Mouse (Mus musculus) stomach, embryonic 15.5 days (tissue): ENCODE measurements around the gene Fgfbp3. TPM values are rescaled to one million over a fixed set of nuclear protein-coding genes. Genes with fewer than 3 reads are reported as not detected.
A peak's percentile ranks its signal among the peaks of the same experiment; 100 is the strongest.

ENCODE experiments used
- ATAC-seq: fragments of 200-750 bp; cut with Nextera tagmentation; 2 replicates; pipeline ENCODE4 v1.8.0; 2017; ENCODE audit warnings: low read depth, moderate number of reproducible peaks, moderate TSS enrichment; ENCODE audit not compliant: insufficient read depth, low FRiP score
- H3K27ac ChIP-seq: fragments of 300-500 bp; sonication (generic); 2 replicates; pipeline ENCODE4 v1.5.1; 2015; ENCODE audit warnings: mild to moderate bottlenecking, inconsistent platforms
- H3K27me3 ChIP-seq: fragments of 300-500 bp; sonication (generic); replicated peaks from 2 replicates; pipeline ENCODE4 v1.6.1; 2015; ENCODE audit warnings: inconsistent platforms
- H3K36me3 ChIP-seq: fragments of 300-500 bp; sonication (generic); 2 replicates; pipeline ENCODE4 v1.6.1; 2015; ENCODE audit warnings: inconsistent platforms
- H3K4me1 ChIP-seq: fragments of 300-500 bp; sonication (generic); 2 replicates; pipeline ENCODE4 v1.6.1; 2015; ENCODE audit warnings: inconsistent platforms
- H3K4me2 ChIP-seq: fragments of 300-500 bp; sonication (generic); 2 replicates; pipeline ENCODE4 v1.6.1; 2015; ENCODE audit warnings: mild to moderate bottlenecking, inconsistent platforms
- H3K4me3 ChIP-seq: fragments of 300-500 bp; sonication (generic); replicated peaks from 2 replicates; pipeline ENCODE4 v1.5.1; 2015; ENCODE audit warnings: inconsistent platforms
- H3K9ac ChIP-seq: fragments of 300-500 bp; sonication (generic); 2 replicates; pipeline ENCODE4 v1.6.1; 2015; ENCODE audit warnings: inconsistent platforms
- H3K9me3 ChIP-seq: fragments of 300-500 bp; sonication (generic); 2 replicates; pipeline ENCODE4 v1.6.1; 2016; ENCODE audit warnings: inconsistent platforms
- WGBS: fragments of 180-500 bp; shearing (Covaris S2); methylation state at CpG from one replicate; pipeline ENCODE4 v1.1.7; 2015; 5-methylcytosine and 5-hydroxymethylcytosine counted together
- polyA plus RNA-seq: library from polyadenylated mRNA; unstranded; fragments of >200 nt; fragmentation: Nextera tagmentation; extraction: Ambion mirVana; gene quantifications from 2 replicates; pipeline ENCODE4 v1.2.1, GENCODE M21; 2015

The Fgfbp3 gene
- polyA plus RNA-seq, 1 experiment from 2014 or later = 5.4 TPM

DNA sequence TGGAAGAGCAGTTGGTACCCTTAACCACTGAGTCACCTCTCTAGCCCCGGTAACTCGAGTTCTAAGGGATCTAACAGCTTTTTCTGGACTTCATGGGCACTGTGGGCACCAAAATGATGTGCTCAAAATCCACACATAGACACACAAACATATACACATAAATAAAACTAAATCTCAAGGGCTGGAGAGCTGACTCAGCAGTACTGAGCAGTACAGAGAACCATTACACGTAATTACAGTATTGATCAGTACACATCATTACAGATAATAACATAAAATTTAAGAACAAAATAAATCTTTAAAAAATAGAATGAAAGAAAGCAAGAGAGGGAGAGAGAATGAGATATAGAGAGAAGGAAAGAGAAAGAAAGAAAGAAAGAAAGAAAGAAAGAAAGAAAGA, 10.3 kb downstream of the Fgfbp3 start:
- no peaks in the 10 kb centered on the region for H3K27me3 ChIP-seq
- WGBS = 78% methylated on average over 3 of the region's 3 CpGs
- H3K4me2 ChIP-seq = no peak overlapping the region
- no peak overlapping the region for H3K27ac ChIP-seq
- H3K9me3 ChIP-seq = no peaks in the 10 kb centered on the region
- H3K36me3 ChIP-seq = no peaks in the 10 kb centered on the region
- 0 out of 2 replicates have a peak, but pooled peaks cover 3% of the 10 kb centered on the region for H3K4me1 ChIP-seq
- ATAC-seq = no peak
- H3K4me3 ChIP-seq = no peak overlapping the region
- no peak overlapping the region for H3K9ac ChIP-seq

DNA sequence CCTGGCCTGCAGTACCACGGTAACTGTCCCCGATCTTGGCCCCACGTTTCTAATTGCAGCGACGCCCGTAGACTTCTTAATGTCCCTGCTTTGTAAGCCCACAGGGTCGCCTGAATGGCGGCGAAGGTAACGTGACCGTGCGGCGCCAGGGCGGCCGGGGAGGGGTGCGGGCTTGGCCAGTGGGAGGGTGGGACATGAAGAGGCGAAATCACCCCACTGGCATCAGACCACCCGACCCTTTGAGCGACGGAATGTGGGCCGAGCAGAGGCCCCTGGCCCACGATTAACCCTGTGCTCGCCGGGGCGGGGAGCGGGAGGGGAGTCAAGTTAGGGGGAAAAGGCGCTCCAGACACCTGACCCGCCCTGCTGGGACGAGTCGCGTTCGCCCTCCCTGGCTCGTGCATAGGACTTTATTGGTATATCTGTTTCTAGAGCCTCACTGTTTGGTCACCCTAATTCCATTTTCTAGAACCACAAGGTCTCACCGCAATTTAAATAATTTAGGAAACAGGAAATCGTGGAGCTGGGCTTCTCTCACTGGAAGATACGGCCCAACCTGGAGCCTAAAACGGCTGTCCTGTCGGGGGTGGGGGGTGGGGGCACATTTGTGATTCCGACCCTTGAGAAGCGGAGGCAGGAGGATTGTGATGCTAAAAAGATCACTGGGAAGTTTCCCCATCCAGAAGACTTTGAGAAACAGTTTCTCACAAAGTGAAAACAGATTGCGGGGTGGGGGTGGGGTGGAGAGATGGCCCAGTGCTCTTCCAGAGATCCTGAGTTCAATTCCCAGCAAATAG, 15.0 kb downstream of the Fgfbp3 start:
- Histone ChIP-seq H3K27ac (no peak overlapping the region), H3K4me1 (0 out of 2 replicates have a peak, but pooled peaks cover 5% of the 10 kb centered on the region), H3K36me3 (no peaks in the 10 kb centered on the region), H3K4me2 (peak overlapping the region; percentile 96), H3K9me3 (no peaks in the 10 kb centered on the region), H3K9ac (peak overlapping the region; percentile 42; the same call in 1 of the 2 replicates), H3K4me3 (peak overlapping the region; percentile 59), H3K27me3 (no peaks in the 10 kb centered on the region)
- 2% methylated on average over 41 of the region's 41 CpGs for WGBS
- peak; percentile 53; the same call in 1 of the 2 replicates for ATAC-seq

GRCm38 (mm10) chr19:36903377-36903776, 16.0 kb downstream of the Fgfbp3 start:
- Histone ChIP-seq H3K36me3 (no peaks in the 10 kb centered on the region), H3K9ac (no peak overlapping the region), H3K4me2 (peak overlapping the region; percentile 96; the same call in 1 of the 2 replicates), H3K9me3 (no peaks in the 10 kb centered on the region), H3K27ac (no peak overlapping the region), H3K4me3 (no peak overlapping the region), H3K4me1 (0 out of 2 replicates have a peak, but pooled peaks cover 5% of the 10 kb centered on the region), H3K27me3 (no peaks in the 10 kb centered on the region)
- WGBS = 41% methylated on average over 7 of the region's 7 CpGs
- no peak for ATAC-seq

- Histone ChIP-seq H3K36me3 (peaks cover 4% of the 10 kb centered on the region; the same call in 1 of the 2 replicates), H3K4me1 (no peaks in the 10 kb centered on the region), H3K9me3 (no peaks in the 10 kb centered on the region), H3K27me3 (no peaks in the 10 kb centered on the region), H3K4me3 (no peak overlapping the region), H3K27ac (no peak overlapping the region), H3K9ac (no peak overlapping the region), H3K4me2 (no peak overlapping the region)
- no peak for ATAC-seq
- WGBS = 49% methylated on average over 9 of the region's 9 CpGs
Measured at GRCm38 (mm10) chr19:36897778-36898177, 21.6 kb downstream of the Fgfbp3 start.

DNA sequence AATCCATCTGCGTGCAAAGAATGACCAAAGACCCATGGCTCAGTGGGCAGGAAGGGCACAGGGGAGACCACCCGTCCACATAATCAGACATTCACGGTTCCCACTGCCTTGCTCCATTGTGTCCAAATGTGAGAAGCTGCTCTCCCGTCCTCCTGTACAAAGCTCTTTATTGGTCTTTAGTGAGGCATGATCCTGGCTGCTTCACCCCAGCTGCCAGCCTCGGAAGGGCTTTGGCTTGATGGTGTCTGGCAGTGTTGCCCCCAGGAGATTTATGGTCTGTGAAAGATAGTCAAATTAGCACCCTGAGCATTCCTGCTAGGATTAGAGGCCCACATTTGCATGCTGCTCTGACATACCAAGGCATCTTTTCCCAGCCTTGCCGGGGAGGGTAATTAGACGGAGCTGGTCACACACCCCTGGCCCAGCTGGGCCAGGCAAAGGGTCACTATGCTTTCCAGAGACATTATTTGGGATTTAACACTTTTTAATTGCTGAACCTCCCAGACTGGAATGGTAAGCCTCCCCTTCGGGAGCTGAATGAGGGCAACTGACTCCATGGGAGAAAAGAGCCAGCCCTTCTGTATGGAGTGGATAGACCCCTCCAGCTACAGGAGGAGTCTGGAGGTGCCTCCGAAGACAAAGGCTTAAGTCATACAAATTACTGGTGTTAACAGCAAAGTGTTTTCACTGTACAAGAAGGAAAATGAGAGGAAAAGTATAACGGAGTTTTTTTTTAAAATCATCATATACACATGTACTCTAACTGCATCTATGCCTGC, 22.4 kb downstream of the Fgfbp3 start:
- Histone ChIP-seq H3K27ac (no peak overlapping the region), H3K36me3 (peaks cover 8% of the 10 kb centered on the region; the same call in 1 of the 2 replicates), H3K9ac (no peak overlapping the region), H3K27me3 (no peaks in the 10 kb centered on the region), H3K4me3 (no peak overlapping the region), H3K4me1 (no peaks in the 10 kb centered on the region), H3K9me3 (no peaks in the 10 kb centered on the region), H3K4me2 (no peak overlapping the region)
- 27% methylated on average over 10 of the region's 10 CpGs for WGBS
- no peak for ATAC-seq

- H3K4me3 ChIP-seq = no peak overlapping the region
- H3K27me3 ChIP-seq = no peaks in the 10 kb centered on the region
- no peak overlapping the region for H3K4me2 ChIP-seq
- H3K9ac ChIP-seq = no peak overlapping the region
- no peak overlapping the region for H3K27ac ChIP-seq
- peaks cover 39% of the 10 kb centered on the region for H3K36me3 ChIP-seq
- no peak for ATAC-seq
- no peaks in the 10 kb centered on the region for H3K4me1 ChIP-seq
- no peaks in the 10 kb centered on the region for H3K9me3 ChIP-seq
- 94% methylated on average over 3 of the region's 3 CpGs for WGBS
Measured at GRCm38 (mm10) chr19:36891746-36892145, 27.7 kb downstream of the Fgfbp3 start.

GRCm38 (mm10) chr19:36887706-36888105, 31.7 kb downstream of the Fgfbp3 start:
- Histone ChIP-seq H3K9me3 (no peaks in the 10 kb centered on the region), H3K4me3 (no peak overlapping the region), H3K4me2 (no peak overlapping the region), H3K27me3 (no peaks in the 10 kb centered on the region), H3K36me3 (peaks cover 57% of the 10 kb centered on the region), H3K27ac (no peak overlapping the region), H3K9ac (no peak overlapping the region), H3K4me1 (no peaks in the 10 kb centered on the region)
- no peak for ATAC-seq
- 79% methylated on average over 3 of the region's 3 CpGs for WGBS

DNA sequence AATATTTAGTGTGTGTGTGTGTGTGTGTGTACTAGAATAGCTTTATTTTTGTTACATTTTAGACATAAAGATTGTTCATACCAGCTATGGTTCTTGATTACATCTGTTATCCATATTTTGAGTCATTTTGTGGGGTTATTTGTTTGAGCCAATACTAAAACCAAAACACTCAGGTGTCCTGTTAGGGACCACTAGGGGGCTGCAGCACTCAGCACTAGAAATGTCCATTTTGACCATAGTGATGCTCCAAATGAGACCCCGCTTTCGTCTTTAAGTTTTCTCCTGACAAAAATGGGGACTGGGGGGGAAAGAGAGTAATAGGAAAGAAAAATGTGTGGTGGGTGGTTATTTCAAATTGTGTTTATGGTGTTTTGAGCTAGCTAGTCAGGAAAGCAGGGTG, 33.1 kb downstream of the Fgfbp3 start:
- ATAC-seq = no peak
- Histone ChIP-seq H3K36me3 (peaks cover 57% of the 10 kb centered on the region), H3K27ac (no peak overlapping the region), H3K9ac (no peak overlapping the region), H3K4me1 (no peaks in the 10 kb centered on the region), H3K27me3 (no peaks in the 10 kb centered on the region), H3K4me2 (no peak overlapping the region), H3K9me3 (no peaks in the 10 kb centered on the region), H3K4me3 (no peak overlapping the region)
- 88% methylated on average over 2 of the region's 2 CpGs for WGBS

GRCm38 (mm10) chr19:36883119-36883518, 36.3 kb downstream of the Fgfbp3 start:
- H3K9ac ChIP-seq = no peak overlapping the region
- no peak overlapping the region for H3K4me2 ChIP-seq
- no peak for ATAC-seq
- WGBS = 76% methylated on average over 6 of the region's 6 CpGs
- peaks cover 52% of the 10 kb centered on the region for H3K36me3 ChIP-seq
- H3K9me3 ChIP-seq = no peaks in the 10 kb centered on the region
- H3K27me3 ChIP-seq = no peaks in the 10 kb centered on the region
- H3K4me3 ChIP-seq = no peak overlapping the region
- no peaks in the 10 kb centered on the region for H3K4me1 ChIP-seq
- no peak overlapping the region for H3K27ac ChIP-seq

DNA sequence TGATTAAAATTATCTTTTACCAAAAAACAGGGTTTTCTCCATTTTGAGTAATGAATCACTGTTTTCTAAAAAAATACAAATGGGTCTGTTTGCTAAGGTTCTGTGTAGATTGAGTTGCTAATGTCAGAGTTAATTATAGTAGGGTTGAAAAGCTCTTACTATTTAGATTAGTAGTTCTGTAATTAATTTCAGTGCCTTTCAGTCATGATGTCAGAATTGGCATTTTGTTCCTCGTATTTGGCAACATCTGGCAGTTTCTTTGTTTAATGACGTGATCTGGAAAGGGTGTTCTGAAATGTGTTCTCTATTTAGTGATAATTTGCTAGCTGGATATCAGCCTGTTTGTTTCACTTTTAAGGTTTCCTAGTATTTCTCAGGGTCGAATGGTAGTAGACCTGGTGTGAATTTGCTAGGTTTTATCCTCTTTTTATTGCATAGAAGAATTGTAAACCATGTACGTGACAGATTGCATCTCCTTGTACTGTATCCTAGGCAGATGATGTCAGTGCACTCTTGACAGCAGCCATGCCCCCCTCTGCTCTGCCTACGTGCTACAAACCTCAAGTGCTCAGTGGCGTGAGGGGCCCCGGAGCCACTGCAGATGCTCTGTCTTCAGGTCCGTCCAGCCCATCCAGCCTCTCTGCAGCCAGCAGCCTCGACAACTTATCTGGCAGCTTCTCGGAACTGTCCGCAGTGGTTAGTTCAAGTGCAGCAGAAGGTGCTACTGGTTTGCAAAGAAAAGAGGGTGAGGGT, 40.5 kb downstream of the Fgfbp3 start:
- Histone ChIP-seq H3K4me2 (no peak overlapping the region), H3K9ac (no peak overlapping the region), H3K9me3 (no peaks in the 10 kb centered on the region), H3K4me1 (no peaks in the 10 kb centered on the region), H3K4me3 (no peak overlapping the region), H3K36me3 (peaks cover 55% of the 10 kb centered on the region), H3K27ac (no peak overlapping the region), H3K27me3 (no peaks in the 10 kb centered on the region)
- 84% methylated on average over 11 of the region's 11 CpGs for WGBS
- ATAC-seq = no peak

GRCm38 (mm10) chr19:36877329-36877728, 42.1 kb downstream of the Fgfbp3 start:
- Histone ChIP-seq H3K27ac (no peak overlapping the region), H3K9me3 (no peaks in the 10 kb centered on the region), H3K4me2 (no peak overlapping the region), H3K27me3 (no peaks in the 10 kb centered on the region), H3K9ac (no peak overlapping the region), H3K36me3 (peaks cover 53% of the 10 kb centered on the region), H3K4me3 (no peak overlapping the region), H3K4me1 (no peaks in the 10 kb centered on the region)
- no peak for ATAC-seq
